Mouse (Mus musculus): ENCODE results near the gene Kif5a. TPM values are rescaled to one million over a fixed set of nuclear protein-coding genes. Genes with fewer than 3 reads are reported as not detected.
"Not testable (repeated sequence)": the region's sequence is repeated elsewhere in the genome, so short reads cannot be mapped to it uniquely, and the experiment has no call there.

Gene Kif5a
- polyA plus RNA-seq (2015; fragmentation: Nextera tagmentation; extraction: Ambion mirVana) = 2.2 and 2.3 TPM in 2 replicates

- 3% methylated on average over 34 of the region's 53 CpGs for WGBS
- ATAC-seq (ENCODE audit: low FRiP score, low TSS enrichment) (no peak), DNase-seq (ENCODE audit: low spot score) (peak; percentile 48)
- no peak for TF ChIP-seq CTCF (IDR thresholded peaks at IDR 0.05; ENCODE audit: low read depth)
- TF ChIP-seq EP300 (optimal IDR thresholded peaks at IDR 0.05) = no peak
- H3K27ac ChIP-seq (replicated peaks) = no peak within 1 kb of the TSS
- H3K4me2 ChIP-seq (replicated peaks; ENCODE audit: low read depth) = peak within 1 kb of the TSS; percentile 77
- no peaks in the 10 kb centered on the region for H3K9me3 ChIP-seq (ENCODE audit: control insufficient read depth, low read length)
- peak within 1 kb of the TSS; percentile 38 for H3K4me3 ChIP-seq (ENCODE audit: low read depth, low read length)
- no peaks in the 10 kb centered on the region for H3K27me3 ChIP-seq (ENCODE audit: control insufficient read depth, insufficient read depth, low read length)
- peaks cover 3% of the 10 kb centered on the region; the same call in 1 of the 2 replicates for H3K4me1 ChIP-seq (replicated peaks; ENCODE audit: control insufficient read depth, insufficient read depth)
- H3K9ac ChIP-seq (ENCODE audit: low read length) = peak within 1 kb of the TSS; percentile 41; the same call in 1 of the 2 replicates
- no peaks in the 10 kb centered on the region for H3K36me3 ChIP-seq (ENCODE audit: control insufficient read depth, insufficient read depth, low read length)
These were observed at the start of gene Kif5a for GRCm38 (mm10) chr10:127262548-127263398. Kif5a (minus strand) TSS chr10:127263348.

- H3K9ac ChIP-seq (ENCODE audit: low read length) = no peak overlapping the region
- H3K4me1 ChIP-seq (replicated peaks; ENCODE audit: control insufficient read depth, insufficient read depth) = no peaks in the 10 kb centered on the region
- no peak overlapping the region for H3K27ac ChIP-seq (replicated peaks)
- DNase-seq (ENCODE audit: low spot score) = no peak
- H3K4me3 ChIP-seq (ENCODE audit: low read depth, low read length) = no peak overlapping the region
- H3K9me3 ChIP-seq (ENCODE audit: control insufficient read depth, low read length) = no peaks in the 10 kb centered on the region
- no peaks in the 10 kb centered on the region for H3K27me3 ChIP-seq (ENCODE audit: control insufficient read depth, insufficient read depth, low read length)
- no peak for ATAC-seq (ENCODE audit: low FRiP score, low TSS enrichment)
- no peak overlapping the region for H3K4me2 ChIP-seq (replicated peaks; ENCODE audit: low read depth)
- WGBS = 60% methylated on average over 4 of the region's 4 CpGs
- peaks cover 8% of the 10 kb centered on the region; the same call in 1 of the 2 replicates for H3K36me3 ChIP-seq (ENCODE audit: control insufficient read depth, insufficient read depth, low read length)
- TF ChIP-seq EP300 (optimal IDR thresholded peaks at IDR 0.05) = no peak
- no peak for TF ChIP-seq CTCF (IDR thresholded peaks at IDR 0.05; ENCODE audit: low read depth)
These were observed 49.7 kb upstream of the Kif5a start for GRCm38 (mm10) chr10:127312858-127313257.

GRCm38 (mm10) chr10:127312356-127312676 is 49.2 kb upstream of the Kif5a start:
- no peaks in the 10 kb centered on the region for H3K9me3 ChIP-seq (ENCODE audit: control insufficient read depth, low read length)
- H3K9ac ChIP-seq (ENCODE audit: low read length) = peak overlapping the region; percentile 80
- WGBS = 0% methylated on average over 4 of the region's 4 CpGs
- peak; percentile 43; the same call in 1 of the 2 replicates for ATAC-seq (ENCODE audit: low FRiP score, low TSS enrichment)
- no peaks in the 10 kb centered on the region for H3K4me1 ChIP-seq (replicated peaks; ENCODE audit: control insufficient read depth, insufficient read depth)
- TF ChIP-seq EP300 (optimal IDR thresholded peaks at IDR 0.05) = no peak
- TF ChIP-seq CTCF (IDR thresholded peaks at IDR 0.05; ENCODE audit: low read depth) = peak; percentile 92
- peaks cover 9% of the 10 kb centered on the region; the same call in 1 of the 2 replicates for H3K36me3 ChIP-seq (ENCODE audit: control insufficient read depth, insufficient read depth, low read length)
- peak overlapping the region; percentile 81 for H3K27ac ChIP-seq (replicated peaks)
- peak overlapping the region; percentile 77 for H3K4me2 ChIP-seq (replicated peaks; ENCODE audit: low read depth)
- H3K4me3 ChIP-seq (ENCODE audit: low read depth, low read length) = peak overlapping the region; percentile 72
- no peaks in the 10 kb centered on the region for H3K27me3 ChIP-seq (ENCODE audit: control insufficient read depth, insufficient read depth, low read length)
- DNase-seq (ENCODE audit: low spot score) = peak; percentile 81

- 0% methylated on average over 65 of the region's 65 CpGs for WGBS
- Histone ChIP-seq H3K4me1 (replicated peaks; ENCODE audit: control insufficient read depth, insufficient read depth) (no peaks in the 10 kb centered on the region), H3K9me3 (ENCODE audit: control insufficient read depth, low read length) (no peaks in the 10 kb centered on the region), H3K9ac (ENCODE audit: low read length) (peak within 1 kb of the TSS; percentile 80), H3K36me3 (ENCODE audit: control insufficient read depth, insufficient read depth, low read length) (peaks cover 11% of the 10 kb centered on the region; the same call in 1 of the 2 replicates), H3K4me3 (ENCODE audit: low read depth, low read length) (peak within 1 kb of the TSS; percentile 72), H3K4me2 (replicated peaks; ENCODE audit: low read depth) (peak within 1 kb of the TSS; percentile 77), H3K27ac (replicated peaks) (peak within 1 kb of the TSS; percentile 81), H3K27me3 (ENCODE audit: control insufficient read depth, insufficient read depth, low read length) (no peaks in the 10 kb centered on the region)
- peak; percentile 95 for ATAC-seq (ENCODE audit: low FRiP score, low TSS enrichment)
- TF ChIP-seq CTCF (IDR thresholded peaks at IDR 0.05; ENCODE audit: low read depth) (no peak), EP300 (optimal IDR thresholded peaks at IDR 0.05) (no peak)
- peak; percentile 93 for DNase-seq (ENCODE audit: low spot score)
These were observed 48.6 kb upstream of the Kif5a start, which contains the start of gene Mars for GRCm38 (mm10) chr10:127311476-127312355. Mars (minus strand) TSS chr10:127311786.

DNA sequence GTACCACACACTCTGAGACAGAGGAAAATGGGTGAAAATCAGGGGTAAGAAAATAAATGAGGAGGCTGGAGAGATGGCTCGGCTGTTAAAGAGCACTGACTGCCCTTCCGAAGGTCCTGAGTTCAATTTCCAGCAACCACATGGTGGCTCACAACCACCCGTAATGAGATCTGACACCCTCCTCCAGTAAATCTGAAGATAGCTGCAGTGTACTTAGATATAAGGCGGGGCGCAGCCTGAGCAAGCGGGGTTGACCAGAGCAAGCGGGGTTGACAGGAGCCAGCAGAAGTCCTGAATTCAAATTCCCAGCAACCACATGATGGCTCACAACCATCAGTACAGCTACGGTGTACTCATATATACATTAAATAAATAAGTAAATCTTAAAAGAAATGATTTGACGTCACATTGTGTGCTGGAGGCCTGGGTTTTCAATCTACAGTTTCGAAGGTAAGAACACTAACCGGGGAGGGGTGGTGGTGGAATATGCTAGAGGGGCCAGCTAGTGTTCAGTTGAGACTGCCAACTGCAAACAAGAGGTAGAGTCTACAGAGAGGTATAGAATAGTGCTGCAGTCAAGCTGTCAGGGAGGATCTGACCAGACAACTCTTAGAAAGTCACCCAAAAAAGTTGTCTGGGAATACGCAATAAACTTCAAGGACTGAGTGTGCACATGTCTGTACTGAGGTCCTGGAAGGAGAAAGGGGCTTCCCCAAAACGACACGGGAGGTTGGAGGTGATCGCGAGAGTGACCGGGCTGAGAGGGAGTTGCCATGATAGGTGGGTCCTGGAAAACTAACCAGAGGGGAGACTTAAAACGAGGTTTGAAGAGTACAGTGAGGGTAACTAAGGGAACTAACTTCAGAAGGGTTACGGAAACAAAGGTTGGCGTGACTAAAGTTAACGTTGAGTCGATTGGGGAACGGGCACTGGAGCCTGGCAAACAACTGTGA is 47.7 kb upstream of the Kif5a start:
- WGBS = 27% methylated on average over 23 of the region's 23 CpGs
- no peak for TF ChIP-seq CTCF (IDR thresholded peaks at IDR 0.05; ENCODE audit: low read depth)
- TF ChIP-seq EP300 (optimal IDR thresholded peaks at IDR 0.05) = no peak
- DNase-seq (ENCODE audit: low spot score) = peak; percentile 72

GRCm38 (mm10) chr10:127309167-127309566 is 46.0 kb upstream of the Kif5a start:
- not testable (repeated sequence) for H3K9me3 ChIP-seq (ENCODE audit: control insufficient read depth, low read length); H3K27ac ChIP-seq (replicated peaks); H3K27me3 ChIP-seq (ENCODE audit: control insufficient read depth, insufficient read depth, low read length); H3K4me3 ChIP-seq (ENCODE audit: low read depth, low read length); H3K4me2 ChIP-seq (replicated peaks; ENCODE audit: low read depth); H3K9ac ChIP-seq (ENCODE audit: low read length); ATAC-seq (ENCODE audit: low FRiP score, low TSS enrichment); H3K4me1 ChIP-seq (replicated peaks; ENCODE audit: control insufficient read depth, insufficient read depth); DNase-seq (ENCODE audit: low spot score)
- 73% methylated on average over 3 of the region's 3 CpGs for WGBS
- peaks cover 26% of the 10 kb centered on the region for H3K36me3 ChIP-seq (ENCODE audit: control insufficient read depth, insufficient read depth, low read length)

More for the DNA sequence above, 47.7 kb upstream of the Kif5a start:
- Histone ChIP-seq H3K9ac (ENCODE audit: low read length) (peak overlapping the region; percentile 80), H3K9me3 (ENCODE audit: control insufficient read depth, low read length) (no peaks in the 10 kb centered on the region), H3K4me1 (replicated peaks; ENCODE audit: control insufficient read depth, insufficient read depth) (no peaks in the 10 kb centered on the region), H3K4me2 (replicated peaks; ENCODE audit: low read depth) (peak overlapping the region; percentile 77), H3K36me3 (ENCODE audit: control insufficient read depth, insufficient read depth, low read length) (peaks cover 18% of the 10 kb centered on the region; the same call in 1 of the 2 replicates), H3K27me3 (ENCODE audit: control insufficient read depth, insufficient read depth, low read length) (no peaks in the 10 kb centered on the region), H3K27ac (replicated peaks) (peak overlapping the region; percentile 79), H3K4me3 (ENCODE audit: low read depth, low read length) (peak overlapping the region; percentile 72)
- ATAC-seq (ENCODE audit: low FRiP score, low TSS enrichment) = peak; percentile 77
